Mouse (Mus musculus) embryonic facial prominence, embryonic 11.5 days (tissue): Measurements from ENCODE around the gene Acbd3. TPM values are rescaled to one million over a fixed set of nuclear protein-coding genes. Genes with fewer than 3 reads are reported as not detected.

ENCODE experiments used
- ATAC-seq: fragments of 200-750 bp; cut with Nextera tagmentation; replicated peaks from 2 replicates; pipeline ENCODE4 v1.8.0; 2017; ENCODE audit warnings: low read depth; ENCODE audit not compliant: insufficient number of reproducible peaks, low FRiP score, low TSS enrichment
- DNase-seq: peaks from one replicate; pipeline ENCODE4 v3.0.0-alpha.2; 2015; ENCODE audit warnings: low spot score
- H3K27ac ChIP-seq: fragments of 300-500 bp; sonication (generic); replicated peaks from 2 replicates; pipeline ENCODE4 v1.5.1; 2014; ENCODE audit warnings: mild to moderate bottlenecking, low read depth, low read length, control low read depth
- H3K27me3 ChIP-seq: fragments of 300-500 bp; sonication (generic); 2 replicates; pipeline ENCODE4 v1.6.1; 2014; ENCODE audit warnings: mild to moderate bottlenecking, low read length, moderate library complexity, mixed read lengths; ENCODE audit not compliant: control insufficient read depth, insufficient read depth
- H3K36me3 ChIP-seq: fragments of 300-500 bp; sonication (generic); replicated peaks from 2 replicates; pipeline ENCODE4 v1.6.1; 2014; ENCODE audit warnings: low read depth, mild to moderate bottlenecking, low read length, moderate library complexity, mixed read lengths; ENCODE audit not compliant: control insufficient read depth, insufficient read depth
- H3K4me1 ChIP-seq: fragments of 300-500 bp; sonication (generic); 2 replicates; pipeline ENCODE4 v1.6.1; 2014; ENCODE audit warnings: low read length, mixed read lengths; ENCODE audit not compliant: control insufficient read depth, insufficient read depth
- H3K4me2 ChIP-seq: fragments of 300-500 bp; sonication (generic); 2 replicates; pipeline ENCODE4 v1.6.1; 2014; ENCODE audit warnings: low read depth, mild to moderate bottlenecking, control low read depth, low read length, moderate library complexity
- H3K4me3 ChIP-seq: fragments of 300-500 bp; sonication (generic); 2 replicates; pipeline ENCODE4 v1.5.1; 2014; ENCODE audit warnings: low read depth, low read length, control low read depth
- H3K9ac ChIP-seq: fragments of 300-500 bp; sonication (generic); replicated peaks from 2 replicates; pipeline ENCODE4 v1.6.1; 2014; ENCODE audit warnings: mild to moderate bottlenecking, control low read depth, low read length
- H3K9me3 ChIP-seq: fragments of 300-500 bp; sonication (generic); replicated peaks from 2 replicates; pipeline ENCODE4 v1.6.1; 2016; ENCODE audit warnings: mild to moderate bottlenecking, low read length, inconsistent platforms, mixed read lengths; ENCODE audit not compliant: control insufficient read depth
- WGBS: fragments of 180-500 bp; shearing (Covaris S2); extraction: QIAGEN DNeasy Blood & Tissue Kit; methylation state at CpG from one replicate; pipeline ENCODE4 v1.1.7; 2014; 5-methylcytosine and 5-hydroxymethylcytosine counted together
- polyA plus RNA-seq: library from polyadenylated mRNA; unstranded; fragments of >200 nt; fragmentation: Nextera tagmentation; extraction: Ambion mirVana; gene quantifications from 2 replicates; pipeline ENCODE4 v1.2.1, GENCODE M21; 2014

Gene Acbd3
- polyA plus RNA-seq: 19.1 and 20.3 TPM in 2 replicates

DNA sequence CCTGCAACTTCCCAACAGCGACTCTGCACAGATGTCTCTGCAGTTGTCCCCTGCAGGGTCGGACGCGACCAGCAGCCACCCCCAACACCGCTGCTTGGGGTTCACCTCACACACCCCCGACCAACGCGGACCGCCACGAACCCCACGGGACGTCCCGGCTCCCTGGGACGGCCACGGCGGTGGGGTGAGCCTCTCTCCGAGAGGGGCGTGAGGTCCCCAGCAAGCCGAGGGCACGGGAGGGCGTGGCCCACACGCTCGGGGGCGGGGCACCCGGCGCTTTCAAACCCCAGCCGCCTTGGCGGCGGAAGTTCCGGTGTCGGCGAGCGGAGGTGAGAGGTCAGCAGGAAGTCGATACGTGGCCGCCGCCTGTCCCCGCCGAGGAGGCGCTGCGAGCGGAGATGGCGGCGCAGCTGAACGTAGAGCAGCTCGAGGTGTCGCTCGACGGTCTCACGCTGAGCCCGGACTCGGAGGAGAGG lies at the start of gene Acbd3:
Acbd3 (plus strand) TSS at position 340 of the 476 bp plus-strand sequence.
- under 1% methylated on average over 52 of the region's 52 CpGs for WGBS
- H3K27me3 ChIP-seq: no peaks in the 10 kb centered on the region
- DNase-seq (peak; percentile 95), ATAC-seq (peak; percentile 91)
- peak within 1 kb of the TSS; percentile 93 for H3K27ac ChIP-seq
- no peaks in the 10 kb centered on the region for H3K4me1 ChIP-seq
- no peaks in the 10 kb centered on the region for H3K36me3 ChIP-seq
- peak within 1 kb of the TSS; percentile 99 for H3K4me3 ChIP-seq
- H3K4me2 ChIP-seq: peak within 1 kb of the TSS; percentile 59
- H3K9me3 ChIP-seq: no peaks in the 10 kb centered on the region
- H3K9ac ChIP-seq: peak within 1 kb of the TSS; percentile 97

- H3K4me2 ChIP-seq: no peak overlapping the region
- DNase-seq (no peak), ATAC-seq (no peak)
- no peak overlapping the region for H3K9ac ChIP-seq
- H3K4me1 ChIP-seq: no peaks in the 10 kb centered on the region
- no peak overlapping the region for H3K4me3 ChIP-seq
- WGBS: 90% methylated on average over 7 of the region's 7 CpGs
- H3K9me3 ChIP-seq: no peaks in the 10 kb centered on the region
- H3K27me3 ChIP-seq: peaks cover 11% of the 10 kb centered on the region
- no peak overlapping the region for H3K27ac ChIP-seq
- peaks cover 2% of the 10 kb centered on the region for H3K36me3 ChIP-seq
Measured at GRCm38 (mm10) chr1:180691284-180691683, 34.6 kb upstream of the Acbd3 start.

- Histone ChIP-seq H3K9me3 (no peaks in the 10 kb centered on the region), H3K4me3 (peak within 1 kb of the TSS; percentile 43), H3K4me2 (peak within 1 kb of the TSS; percentile 70), H3K27me3 (peaks cover 32% of the 10 kb centered on the region), H3K9ac (peak within 1 kb of the TSS; percentile 32; the same call in 1 of the 2 replicates), H3K4me1 (no peaks in the 10 kb centered on the region), H3K27ac (no peak within 1 kb of the TSS), H3K36me3 (no peaks in the 10 kb centered on the region; the same call in 1 of the 2 replicates)
- WGBS: under 1% methylated on average over 73 of the region's 79 CpGs
- DNase-seq (peak; percentile 55), ATAC-seq (0 out of 2 replicates have a peak, but pooled peaks have one; percentile 48)
Measured at GRCm38 (mm10) chr1:180696626-180697352, 29.1 kb upstream of the Acbd3 start, which contains the start of gene Mixl1. Gene Mixl1 (minus strand): TSS chr1:180697034.

DNA sequence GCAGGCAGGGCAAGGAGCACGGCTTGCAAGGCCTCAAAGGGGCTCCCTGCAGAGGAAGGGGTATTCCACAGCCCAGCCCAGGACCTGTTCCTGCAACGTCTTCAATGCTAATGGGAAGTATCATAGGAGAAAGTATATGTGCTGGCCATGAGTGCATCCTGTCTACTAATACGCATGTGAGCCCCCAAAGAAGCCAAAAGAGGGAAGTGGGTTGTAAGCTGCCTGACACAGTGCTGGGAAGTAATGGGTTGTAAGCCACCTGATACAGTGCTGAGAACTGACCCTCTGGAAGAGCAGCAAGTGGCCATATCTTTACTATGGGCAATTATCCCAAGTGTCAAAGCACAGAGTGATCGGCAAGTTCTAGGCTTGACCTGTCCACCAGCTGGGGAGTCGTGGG lies 27.8 kb upstream of the Acbd3 start:
- H3K27ac ChIP-seq: no peak overlapping the region
- no peak overlapping the region for H3K4me2 ChIP-seq
- no peak for ATAC-seq
- no peak for DNase-seq
- H3K9ac ChIP-seq: no peak overlapping the region
- no peaks in the 10 kb centered on the region for H3K9me3 ChIP-seq
- H3K4me3 ChIP-seq: no peak overlapping the region
- H3K27me3 ChIP-seq: peaks cover 32% of the 10 kb centered on the region
- no peaks in the 10 kb centered on the region for H3K4me1 ChIP-seq
- no peaks in the 10 kb centered on the region for H3K36me3 ChIP-seq
- WGBS: 52% methylated on average over 5 of the region's 5 CpGs

GRCm38 (mm10) chr1:180703400-180703799 lies 22.4 kb upstream of the Acbd3 start:
- Histone ChIP-seq H3K36me3 (no peaks in the 10 kb centered on the region), H3K27ac (no peak overlapping the region), H3K9ac (no peak overlapping the region), H3K9me3 (no peaks in the 10 kb centered on the region), H3K27me3 (peaks cover under 1% of the 10 kb centered on the region; the same call in 1 of the 2 replicates), H3K4me2 (no peak overlapping the region; the same call in 1 of the 2 replicates), H3K4me3 (no peak overlapping the region), H3K4me1 (no peaks in the 10 kb centered on the region)
- 46% methylated on average over 6 of the region's 6 CpGs for WGBS
- no peak for DNase-seq
- no peak for ATAC-seq

GRCm38 (mm10) chr1:180707368-180707767 lies 18.5 kb upstream of the Acbd3 start:
- no peaks in the 10 kb centered on the region for H3K27me3 ChIP-seq
- no peak overlapping the region for H3K4me3 ChIP-seq
- H3K27ac ChIP-seq: no peak overlapping the region
- WGBS: 48% methylated on average over 3 of the region's 3 CpGs
- no peak overlapping the region for H3K4me2 ChIP-seq
- H3K4me1 ChIP-seq: no peaks in the 10 kb centered on the region
- H3K36me3 ChIP-seq: no peaks in the 10 kb centered on the region
- ATAC-seq (no peak), DNase-seq (no peak)
- no peaks in the 10 kb centered on the region for H3K9me3 ChIP-seq
- H3K9ac ChIP-seq: no peak overlapping the region

GRCm38 (mm10) chr1:180707813-180708212 lies 18.0 kb upstream of the Acbd3 start:
- Histone ChIP-seq H3K4me3 (no peak overlapping the region), H3K9ac (no peak overlapping the region), H3K27ac (no peak overlapping the region), H3K4me2 (no peak overlapping the region), H3K9me3 (no peaks in the 10 kb centered on the region), H3K36me3 (no peaks in the 10 kb centered on the region), H3K27me3 (no peaks in the 10 kb centered on the region), H3K4me1 (no peaks in the 10 kb centered on the region)
- WGBS: 76% methylated on average over 3 of the region's 3 CpGs
- no peak for ATAC-seq
- DNase-seq: no peak
